Mouse (Mus musculus): ENCODE measurements around the gene Zan.

- TF ChIP-seq CTCF (IDR thresholded peaks at IDR 0.05; ENCODE audit: low read depth) = no peak
- TF ChIP-seq EP300 (IDR thresholded peaks at IDR 0.05; ENCODE audit: low read depth) = no peak
Measured at GRCm38 (mm10) chr5:137440216-137440855, 36.5 kb downstream of the Zan start.

Data from liver, embryonic 14.5 days (tissue).